Mouse (Mus musculus): ENCODE data around the gene Inpp5d. TPM values are rescaled to one million over a fixed set of nuclear protein-coding genes. Genes with fewer than 3 reads are reported as not detected.
A peak's percentile ranks its signal among the peaks of the same experiment; 100 is the strongest.

Gene Inpp5d
- polyA plus RNA-seq, 1 experiment from 2014 or later: 14.2 TPM

DNA sequence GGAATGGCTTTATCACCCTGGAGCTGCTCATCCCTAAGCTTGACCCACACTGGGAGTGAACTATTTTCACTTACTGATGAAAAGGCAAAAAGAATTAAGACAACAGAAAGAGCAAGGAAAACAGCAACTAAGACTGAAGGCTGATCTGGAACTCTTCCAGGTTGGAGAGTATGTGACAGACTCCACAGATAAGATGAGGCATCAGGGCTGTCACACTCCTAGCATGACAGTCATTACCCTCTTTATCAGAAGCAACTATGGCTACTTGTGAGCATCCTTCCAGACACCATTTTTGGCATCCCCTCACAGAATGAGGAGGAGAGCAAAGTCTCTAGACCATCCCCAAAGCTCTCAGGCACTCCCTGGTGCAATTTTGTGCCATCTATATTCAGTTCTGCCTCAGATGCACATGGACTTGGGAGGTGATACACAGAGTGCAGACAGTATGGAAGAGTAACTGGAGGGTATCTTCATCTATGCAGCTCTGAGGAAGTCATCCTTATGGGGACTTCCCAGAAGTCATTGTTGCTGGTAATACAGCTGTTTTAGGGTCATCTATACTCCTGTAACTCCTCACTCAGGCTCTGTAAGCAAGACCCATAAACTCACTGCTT, 129.4 kb downstream of the Inpp5d start:
- Histone ChIP-seq H3K36me3 (ENCODE audit: control insufficient read depth, insufficient read depth) (no peaks in the 10 kb centered on the region), H3K9me3 (replicated peaks; ENCODE audit: control insufficient read depth, low read length) (no peaks in the 10 kb centered on the region), H3K27me3 (ENCODE audit: control insufficient read depth, insufficient read depth, low read depth, low read length) (peaks cover 3% of the 10 kb centered on the region; the same call in 1 of the 2 replicates), H3K9ac (ENCODE audit: low read depth, low read length) (no peak overlapping the region), H3K27ac (ENCODE audit: low read length) (no peak overlapping the region), H3K4me3 (ENCODE audit: low read depth, low read length) (no peak overlapping the region), H3K4me2 (ENCODE audit: low read depth, low read length) (no peak overlapping the region), H3K4me1 (ENCODE audit: control insufficient read depth, low read depth, low read length) (no peaks in the 10 kb centered on the region)
- no peak for ATAC-seq (ENCODE audit: low read depth)

DNA sequence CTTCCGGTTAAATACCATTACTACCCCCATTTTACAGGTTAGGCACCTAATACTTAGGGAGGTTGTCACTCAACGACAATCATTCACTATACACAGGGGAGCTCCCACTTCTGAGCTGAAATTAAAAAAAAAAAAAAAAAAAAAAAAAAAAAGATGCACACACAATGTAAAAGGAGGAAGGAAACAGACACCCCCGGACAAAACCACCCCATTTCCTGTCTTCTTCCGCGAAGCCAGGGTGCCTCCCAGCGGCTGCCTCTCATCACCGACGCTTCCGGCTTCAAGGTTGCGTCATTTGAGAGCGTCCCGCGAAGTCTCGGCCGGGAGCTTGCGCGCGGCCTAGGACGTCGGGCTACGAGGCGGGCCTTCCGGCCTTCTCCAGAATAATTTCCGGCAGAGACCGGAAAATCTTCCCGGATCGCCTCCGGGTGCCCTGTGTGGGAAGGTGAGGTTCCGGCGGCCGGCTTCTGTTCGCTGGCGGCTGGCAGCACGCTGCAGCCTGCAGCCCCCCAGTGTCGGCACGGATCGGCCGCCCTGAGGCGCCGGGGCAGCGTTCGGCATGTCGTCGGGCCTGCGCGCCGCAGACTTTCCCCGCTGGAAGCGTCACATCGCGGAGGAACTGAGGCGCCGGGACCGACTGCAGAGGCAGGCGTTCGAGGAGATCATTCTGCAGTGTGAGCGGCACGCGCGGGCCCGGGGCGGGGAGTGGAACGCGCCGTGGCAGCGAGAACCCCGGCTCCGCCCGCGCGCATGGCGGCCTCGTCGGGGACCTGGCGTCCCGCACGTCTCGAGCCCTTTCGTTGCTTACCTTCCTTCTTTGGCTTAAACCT, 135.7 kb downstream of the Inpp5d start, which contains the start of gene Atg16l1:
Atg16l1 (plus strand) TSS at position 230 of the 830 bp plus-strand sequence.
- ATAC-seq (ENCODE audit: low read depth): peak; percentile 99
- peak within 1 kb of the TSS; percentile 100 for H3K4me3 ChIP-seq (ENCODE audit: low read depth, low read length)
- H3K9ac ChIP-seq (ENCODE audit: low read depth, low read length): peak within 1 kb of the TSS; percentile 99
- H3K4me1 ChIP-seq (ENCODE audit: control insufficient read depth, low read depth, low read length): peaks cover 10% of the 10 kb centered on the region
- H3K27me3 ChIP-seq (ENCODE audit: control insufficient read depth, insufficient read depth, low read depth, low read length): no peaks in the 10 kb centered on the region
- H3K36me3 ChIP-seq (ENCODE audit: control insufficient read depth, insufficient read depth): peaks cover 9% of the 10 kb centered on the region
- peak within 1 kb of the TSS; percentile 99 for H3K27ac ChIP-seq (ENCODE audit: low read length)
- H3K4me2 ChIP-seq (ENCODE audit: low read depth, low read length): peak within 1 kb of the TSS; percentile 89
- H3K9me3 ChIP-seq (replicated peaks; ENCODE audit: control insufficient read depth, low read length): no peaks in the 10 kb centered on the region
- WGBS (ENCODE audit: insufficient replicate concordance): under 1% methylated on average over 72 of the region's 79 CpGs

DNA sequence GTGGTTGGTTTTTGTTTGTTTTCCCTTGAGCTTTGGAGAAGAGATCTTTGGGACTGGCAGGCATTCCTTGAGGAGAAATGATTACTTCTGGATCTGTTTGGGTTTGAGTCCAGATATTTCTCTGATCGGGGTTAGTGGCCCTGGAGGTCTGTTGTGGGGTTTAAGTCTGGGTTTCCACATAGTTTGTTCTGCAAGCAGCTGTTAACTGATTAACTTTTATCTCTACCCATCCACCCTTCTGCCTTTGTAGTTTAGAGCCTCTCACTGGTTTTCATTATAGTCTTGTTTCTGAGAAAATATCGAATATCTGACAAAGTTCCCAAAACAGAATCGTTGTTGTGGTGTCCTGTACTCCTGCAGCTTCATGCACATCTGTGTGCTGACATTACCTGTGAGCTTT, 143.7 kb downstream of the Inpp5d start:
- Histone ChIP-seq H3K9me3 (replicated peaks; ENCODE audit: control insufficient read depth, low read length) (no peaks in the 10 kb centered on the region), H3K36me3 (ENCODE audit: control insufficient read depth, insufficient read depth) (peaks cover 44% of the 10 kb centered on the region), H3K4me2 (ENCODE audit: low read depth, low read length) (peak overlapping the region; percentile 2), H3K9ac (ENCODE audit: low read depth, low read length) (no peak overlapping the region), H3K4me1 (ENCODE audit: control insufficient read depth, low read depth, low read length) (peaks cover 12% of the 10 kb centered on the region), H3K27me3 (ENCODE audit: control insufficient read depth, insufficient read depth, low read depth, low read length) (no peaks in the 10 kb centered on the region), H3K4me3 (ENCODE audit: low read depth, low read length) (no peak overlapping the region), H3K27ac (ENCODE audit: low read length) (peak overlapping the region; percentile 76)
- peak; percentile 81 for ATAC-seq (ENCODE audit: low read depth)
- 18% methylated on average over 3 of the region's 3 CpGs for WGBS (ENCODE audit: insufficient replicate concordance)

GRCm38 (mm10) chr1:87765741-87766140, 145.6 kb downstream of the Inpp5d start:
- Histone ChIP-seq H3K9me3 (replicated peaks; ENCODE audit: control insufficient read depth, low read length) (no peaks in the 10 kb centered on the region), H3K9ac (ENCODE audit: low read depth, low read length) (no peak overlapping the region), H3K4me1 (ENCODE audit: control insufficient read depth, low read depth, low read length) (peaks cover 12% of the 10 kb centered on the region), H3K4me2 (ENCODE audit: low read depth, low read length) (no peak overlapping the region), H3K36me3 (ENCODE audit: control insufficient read depth, insufficient read depth) (peaks cover 40% of the 10 kb centered on the region), H3K27me3 (ENCODE audit: control insufficient read depth, insufficient read depth, low read depth, low read length) (no peaks in the 10 kb centered on the region), H3K27ac (ENCODE audit: low read length) (no peak overlapping the region), H3K4me3 (ENCODE audit: low read depth, low read length) (no peak overlapping the region)
- no peak for ATAC-seq (ENCODE audit: low read depth)
- 47% methylated on average over 2 of the region's 2 CpGs for WGBS (ENCODE audit: insufficient replicate concordance)

GRCm38 (mm10) chr1:87766233-87766632, 146.1 kb downstream of the Inpp5d start:
- WGBS (ENCODE audit: insufficient replicate concordance): 84% methylated on average over 3 of the region's 3 CpGs
- ATAC-seq (ENCODE audit: low read depth): no peak
- peaks cover 12% of the 10 kb centered on the region for H3K4me1 ChIP-seq (ENCODE audit: control insufficient read depth, low read depth, low read length)
- H3K9me3 ChIP-seq (replicated peaks; ENCODE audit: control insufficient read depth, low read length): no peaks in the 10 kb centered on the region
- no peak overlapping the region for H3K4me3 ChIP-seq (ENCODE audit: low read depth, low read length)
- H3K9ac ChIP-seq (ENCODE audit: low read depth, low read length): no peak overlapping the region
- no peak overlapping the region for H3K27ac ChIP-seq (ENCODE audit: low read length)
- no peaks in the 10 kb centered on the region for H3K27me3 ChIP-seq (ENCODE audit: control insufficient read depth, insufficient read depth, low read depth, low read length)
- H3K36me3 ChIP-seq (ENCODE audit: control insufficient read depth, insufficient read depth): peaks cover 45% of the 10 kb centered on the region
- no peak overlapping the region for H3K4me2 ChIP-seq (ENCODE audit: low read depth, low read length)

GRCm38 (mm10) chr1:87769263-87769662, 149.2 kb downstream of the Inpp5d start:
- Histone ChIP-seq H3K27ac (ENCODE audit: low read length) (no peak overlapping the region), H3K36me3 (ENCODE audit: control insufficient read depth, insufficient read depth) (peaks cover 61% of the 10 kb centered on the region)
- 85% methylated on average over 2 of the region's 2 CpGs for WGBS (ENCODE audit: insufficient replicate concordance)

More at GRCm38 (mm10) chr1:87769263-87769662, 149.2 kb downstream of the Inpp5d start:
- peaks cover 3% of the 10 kb centered on the region for H3K4me1 ChIP-seq (ENCODE audit: control insufficient read depth, low read depth, low read length)
- no peak overlapping the region for H3K9ac ChIP-seq (ENCODE audit: low read depth, low read length)
- H3K4me2 ChIP-seq (ENCODE audit: low read depth, low read length): no peak overlapping the region
- H3K4me3 ChIP-seq (ENCODE audit: low read depth, low read length): no peak overlapping the region
- H3K27me3 ChIP-seq (ENCODE audit: control insufficient read depth, insufficient read depth, low read depth, low read length): no peaks in the 10 kb centered on the region
- ATAC-seq (ENCODE audit: low read depth): no peak
- no peaks in the 10 kb centered on the region for H3K9me3 ChIP-seq (replicated peaks; ENCODE audit: control insufficient read depth, low read length)

Other genes with a start within 250 kb of the Inpp5d start
- gene Kcnj13, start 225.6 kb upstream of the Inpp5d start, polyA plus RNA-seq (2015; fragmentation: Nextera tagmentation; extraction: Ambion mirVana): 0.25 and 0.48 TPM in 2 replicates
- gene Snorc, start 150.0 kb upstream of the Inpp5d start, polyA plus RNA-seq (2015; fragmentation: Nextera tagmentation; extraction: Ambion mirVana): not detected in 2 replicates
- gene Neu2, start 110.4 kb upstream of the Inpp5d start, polyA plus RNA-seq (2015; fragmentation: Nextera tagmentation; extraction: Ambion mirVana): 0.65 and 0.69 TPM in 2 replicates
- 8.6 and 10.3 TPM in 2 replicates for gene Ngef, start 46.4 kb upstream of the Inpp5d start, polyA plus RNA-seq (2015; fragmentation: Nextera tagmentation; extraction: Ambion mirVana)
- gene Atg16l1, start 135.6 kb downstream of the Inpp5d start, polyA plus RNA-seq (2015; fragmentation: Nextera tagmentation; extraction: Ambion mirVana): 14.0 and 14.7 TPM in 2 replicates
- gene Sag, start 183.4 kb downstream of the Inpp5d start, polyA plus RNA-seq (2015; fragmentation: Nextera tagmentation; extraction: Ambion mirVana): 0.46 and 0.50 TPM in 2 replicates
- 9.8 and 11.9 TPM in 2 replicates for gene Dgkd, start 233.0 kb downstream of the Inpp5d start, polyA plus RNA-seq (2015; fragmentation: Nextera tagmentation; extraction: Ambion mirVana)

Data from liver, embryonic 16.5 days (tissue).